ENCODE assay signal across 9 mouse cellular contexts in the genomic region with DNA sequence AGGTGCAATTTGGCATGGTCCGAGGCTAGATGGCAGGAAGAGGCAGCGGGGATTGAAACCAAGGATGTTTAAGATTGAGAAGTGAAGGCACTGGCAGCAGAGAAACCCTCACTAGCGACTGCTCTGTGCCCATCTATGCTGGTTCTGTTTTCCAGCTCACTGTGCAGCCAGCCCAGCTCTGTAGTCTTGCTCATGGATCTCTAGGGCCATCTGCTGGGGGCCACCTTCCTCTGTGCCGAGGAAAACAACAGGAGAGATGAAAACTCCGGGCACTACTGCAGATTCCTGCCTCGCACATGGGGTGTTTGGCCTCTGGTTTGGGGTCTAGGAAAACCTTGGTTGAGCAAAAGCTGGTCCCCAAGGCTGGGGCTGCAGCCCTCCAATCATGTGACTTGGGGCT. TPM values are rescaled to one million over a fixed set of nuclear protein-coding genes. Genes with fewer than 3 reads are reported as not detected.
A peak's percentile ranks its signal among the peaks of the same experiment; 100 is the strongest.
DNase-seq lines count a peak whose midpoint lies in the region; ATAC-seq and TF ChIP-seq lines count a peak whose summit lies in the region.
"Had no signal": no experiment of that assay in that cellular context is flagged by ENCODE, and none has a peak within 500 bp of the region (broad histone marks: within the 10 kb centered on the region; RNA-seq: fewer than 3 reads in every experiment).

No protein-coding gene starts in this region.

- H3K4me1 ChIP-seq in intestine, embryonic 15.5 days (replicated peaks), result peaks cover 38% of the 10 kb centered on the region

- DNase-seq in ovary, postnatal 14 days (ENCODE audit: low spot score), result peak; percentile 46
- DNase-seq in ovary, adult 18-20 months (ENCODE audit: low spot score), result no peak
- DNase-seq in brain, embryonic 14.5 days (ENCODE audit: low read depth), result peak; percentile 60
- DNase-seq in frontal cortex, postnatal 25 days (ENCODE audit: low spot score in 2 of 2), result peak; percentile 61 to 69
- peak; percentile 67 to 76 for DNase-seq in left cerebral cortex, postnatal 25 days (ENCODE audit: low spot score in 2 of 2)
- peak; percentile 80 for DNase-seq in testis, postnatal 10 days (ENCODE audit: low spot score)

- H3K27ac ChIP-seq in intestine, embryonic 15.5 days, result 0 out of 2 replicates have a peak overlapping the region, but pooled peaks have one; percentile 17
- H3K27ac ChIP-seq: macrophage had no signal

- no peak for TF ChIP-seq POLR2A in brain, embryonic 14.5 days (IDR thresholded peaks at IDR 0.05; ENCODE audit: borderline replicate concordance, extremely low read depth, insufficient read depth, insufficient read length, poor library complexity, severe bottlenecking)

- intact Hi-C loops in left cerebral cortex, postnatal 25 days (cut with DNase I), result loop anchor here (1.0 to 2.0 kb wide), 2 partner anchors 35 to 56 kb away; no protein-coding TSS in a partner anchor

- H3K9ac ChIP-seq in intestine, embryonic 15.5 days, result no peak overlapping the region

- TF ChIP-seq CTCF in brain, embryonic 14.5 days (IDR thresholded peaks at IDR 0.05; ENCODE audit: borderline replicate concordance, extremely low read depth, insufficient read depth, insufficient read length), result peak; percentile 71

- H3K4me2 ChIP-seq in intestine, embryonic 15.5 days (replicated peaks), result no peak overlapping the region

- H3K4me3 ChIP-seq in intestine, embryonic 15.5 days (replicated peaks), result no peak overlapping the region

- 32% methylated on average over 6 of the region's 6 CpGs for WGBS in intestine, embryonic 15.5 days

- no peaks in the 10 kb centered on the region for H3K36me3 ChIP-seq in intestine, embryonic 15.5 days

- H3K9me3 ChIP-seq in intestine, embryonic 15.5 days, result no peaks in the 10 kb centered on the region

- 0 out of 2 replicates have a peak, but pooled peaks have one; percentile 37 for ATAC-seq in intestine, embryonic 15.5 days
- ATAC-seq in monocyte, adult 5-6 weeks (replicated peaks; ENCODE audit: insufficient number of reproducible peaks, low FRiP score, low TSS enrichment, poor library complexity, severe bottlenecking), result peak; percentile 66

- H3K27me3 ChIP-seq in intestine, embryonic 15.5 days (replicated peaks), result no peaks in the 10 kb centered on the region

RNA-seq across cellular contexts. Expression of a gene that starts 20.6 kb away (rescaled TPM):
- polyA plus RNA-seq in brain, embryonic 14.5 days (2012; rRNA removed), result 45.5 and 63.2 TPM in 2 replicates
- polyA plus RNA-seq in intestine, embryonic 15.5 days (2015; fragmentation: Nextera tagmentation; extraction: Ambion mirVana), result 8.5 and 9.0 TPM in 2 replicates
- total RNA-seq in left cerebral cortex, postnatal 25 days (2021), result 100 to 1,000 TPM; 180 to 181 TPM
- total RNA-seq in monocyte, adult 5-6 weeks (2017), result 70.1 to 101 TPM (median 79.0 TPM) in 3 replicates
